Mouse (Mus musculus): ENCODE measurements at regions not wholly inside any gene's neighbourhood (a gene's known extent, or its start where the extent isn't known, plus 50 kb on each side); places are given as distances from the start of the nearest gene placed in this dataset.

DNA sequence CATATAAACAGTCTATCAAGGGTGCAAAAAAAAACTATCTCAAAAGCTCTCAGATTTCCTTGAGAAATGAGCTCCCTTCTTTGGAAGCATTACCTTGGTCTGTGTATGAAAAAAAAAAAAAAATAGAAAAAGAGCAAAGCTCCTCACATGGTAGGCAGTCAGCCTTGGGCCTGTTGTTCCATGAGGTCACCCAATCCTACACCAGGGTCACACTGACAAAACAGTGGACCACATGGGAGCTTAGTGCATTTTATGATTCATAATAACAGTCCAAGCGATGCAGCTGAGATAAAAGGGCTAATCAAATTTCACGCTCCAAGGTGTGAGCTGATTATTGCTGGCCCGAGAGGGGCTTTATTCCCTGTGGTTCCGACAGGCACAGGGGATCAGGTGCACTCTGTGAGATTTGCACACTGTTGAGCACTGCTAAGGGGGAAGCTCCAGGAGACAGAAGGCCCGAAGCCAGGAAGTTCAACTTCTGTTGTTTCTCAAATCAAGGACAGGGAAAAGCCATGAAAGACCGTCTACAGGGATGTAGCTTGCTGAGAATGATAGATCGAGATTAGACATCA is 352.1 kb upstream of the Gm6657 start:
- TF ChIP-seq CTCF (IDR thresholded peaks at IDR 0.05; ENCODE audit: low read depth, low read length): no peak
- no peak for TF ChIP-seq GATA1 (IDR thresholded peaks at IDR 0.05; ENCODE audit: borderline replicate concordance, low read length)
- TF ChIP-seq POLR2AphosphoS5 (IDR thresholded peaks at IDR 0.05; ENCODE audit: insufficient replicate concordance, low read depth, low read length): no peak
- TF ChIP-seq TAL1 (conservative IDR thresholded peaks at IDR 0.05; ENCODE audit: low read depth, low read length): no peak
